Mouse (Mus musculus) intestine, embryonic 14.5 days (tissue): ENCODE measurements around the gene Rufy3. TPM values are rescaled to one million over a fixed set of nuclear protein-coding genes. Genes with fewer than 3 reads are reported as not detected.

ENCODE experiments used
- ATAC-seq: fragments of 200-750 bp; cut with Nextera tagmentation; replicated peaks from 2 replicates; pipeline ENCODE4 v1.8.0; 2017; ENCODE audit warnings: low read depth, moderate number of reproducible peaks, moderate TSS enrichment, moderate library complexity; ENCODE audit not compliant: low FRiP score, low TSS enrichment
- DNase-seq: peaks from one replicate; pipeline ENCODE4 v3.0.0-alpha.2; 2018; ENCODE audit warnings: low spot score
- H3K27ac ChIP-seq: fragments of 300-500 bp; sonication (generic); 2 replicates; pipeline ENCODE4 v1.5.1; 2014; ENCODE audit warnings: low read depth, mild to moderate bottlenecking, control low read depth
- H3K27me3 ChIP-seq: fragments of 300-500 bp; sonication (generic); replicated peaks from 2 replicates; pipeline ENCODE4 v1.6.1; 2014; ENCODE audit warnings: low read length, control low read depth; ENCODE audit not compliant: control insufficient read depth, insufficient read depth
- H3K36me3 ChIP-seq: fragments of 300-500 bp; sonication (generic); 2 replicates; pipeline ENCODE4 v1.6.1; 2014; ENCODE audit warnings: low read length, control low read depth; ENCODE audit not compliant: control insufficient read depth, insufficient read depth
- H3K4me1 ChIP-seq: fragments of 300-500 bp; sonication (generic); replicated peaks from 2 replicates; pipeline ENCODE4 v1.6.1; 2014; ENCODE audit warnings: low read length, control low read depth, mixed read lengths; ENCODE audit not compliant: control insufficient read depth, insufficient read depth
- H3K4me2 ChIP-seq: fragments of 300-500 bp; sonication (generic); 2 replicates; pipeline ENCODE4 v1.6.1; 2014; ENCODE audit warnings: low read length
- H3K4me3 ChIP-seq: fragments of 300-500 bp; sonication (generic); 2 replicates; pipeline ENCODE4 v1.5.1; 2014; ENCODE audit warnings: low read depth, low read length, control low read depth, mixed read lengths
- H3K9ac ChIP-seq: fragments of 300-500 bp; sonication (generic); 2 replicates; pipeline ENCODE4 v1.6.1; 2014; ENCODE audit warnings: mild to moderate bottlenecking, low read length
- H3K9me3 ChIP-seq: fragments of 300-500 bp; sonication (generic); 2 replicates; pipeline ENCODE4 v1.6.1; 2016; ENCODE audit warnings: low read length, control low read depth; ENCODE audit not compliant: control insufficient read depth
- WGBS: fragments of 180-500 bp; shearing (Covaris S2); extraction: QIAGEN DNeasy Blood & Tissue Kit; methylation state at CpG from one replicate; pipeline ENCODE4 v1.1.7; 2014; 5-methylcytosine and 5-hydroxymethylcytosine counted together
- polyA plus RNA-seq: library from polyadenylated mRNA; unstranded; fragments of >200 nt; fragmentation: Nextera tagmentation; extraction: Ambion mirVana; gene quantifications from 2 replicates; pipeline ENCODE4 v1.2.1, GENCODE M21; 2014

Rufy3 gene
- polyA plus RNA-seq, 1 experiment from 2014 or later: 23.4 TPM

- Histone ChIP-seq H3K27ac (no peak overlapping the region), H3K9ac (no peak overlapping the region), H3K4me1 (no peaks in the 10 kb centered on the region), H3K4me2 (no peak overlapping the region), H3K4me3 (no peak overlapping the region), H3K9me3 (no peaks in the 10 kb centered on the region), H3K36me3 (no peaks in the 10 kb centered on the region), H3K27me3 (no peaks in the 10 kb centered on the region)
- no peak for DNase-seq
- WGBS: 80% methylated on average over 3 of the region's 3 CpGs
- ATAC-seq: no peak
Measured at GRCm38 (mm10) chr5:88602713-88603112, 37.9 kb downstream of the Rufy3 start.

GRCm38 (mm10) chr5:88604046-88604445 lies 39.2 kb downstream of the Rufy3 start:
- no peak overlapping the region for H3K9ac ChIP-seq
- H3K4me2 ChIP-seq: no peak overlapping the region
- H3K27ac ChIP-seq: no peak overlapping the region
- ATAC-seq: no peak
- no peak overlapping the region for H3K4me3 ChIP-seq
- no peaks in the 10 kb centered on the region for H3K27me3 ChIP-seq
- DNase-seq: no peak
- no peaks in the 10 kb centered on the region for H3K36me3 ChIP-seq
- H3K4me1 ChIP-seq: no peaks in the 10 kb centered on the region
- no peaks in the 10 kb centered on the region for H3K9me3 ChIP-seq
- 94% methylated on average over 3 of the region's 3 CpGs for WGBS

GRCm38 (mm10) chr5:88604641-88605358 lies 40.0 kb downstream of the Rufy3 start:
- no peak for ATAC-seq
- H3K9ac ChIP-seq: no peak overlapping the region
- no peak overlapping the region for H3K4me3 ChIP-seq
- H3K4me1 ChIP-seq: no peaks in the 10 kb centered on the region
- no peak overlapping the region for H3K27ac ChIP-seq
- H3K9me3 ChIP-seq: no peaks in the 10 kb centered on the region
- H3K4me2 ChIP-seq: no peak overlapping the region
- H3K36me3 ChIP-seq: no peaks in the 10 kb centered on the region
- no peaks in the 10 kb centered on the region for H3K27me3 ChIP-seq
- no peak for DNase-seq
- WGBS: 92% methylated on average over 7 of the region's 7 CpGs

- WGBS: 92% methylated on average over 1 of the region's 1 CpGs
- no peak overlapping the region for H3K4me2 ChIP-seq
- no peaks in the 10 kb centered on the region for H3K4me1 ChIP-seq
- no peak for DNase-seq
- no peak overlapping the region for H3K9ac ChIP-seq
- no peak for ATAC-seq
- H3K36me3 ChIP-seq: peaks cover 34% of the 10 kb centered on the region
- no peaks in the 10 kb centered on the region for H3K9me3 ChIP-seq
- no peaks in the 10 kb centered on the region for H3K27me3 ChIP-seq
- H3K4me3 ChIP-seq: no peak overlapping the region
- no peak overlapping the region for H3K27ac ChIP-seq
Measured at GRCm38 (mm10) chr5:88614129-88614528, 49.3 kb downstream of the Rufy3 start.

GRCm38 (mm10) chr5:88616988-88617387 lies 52.1 kb downstream of the Rufy3 start:
- 79% methylated on average over 4 of the region's 4 CpGs for WGBS

DNA sequence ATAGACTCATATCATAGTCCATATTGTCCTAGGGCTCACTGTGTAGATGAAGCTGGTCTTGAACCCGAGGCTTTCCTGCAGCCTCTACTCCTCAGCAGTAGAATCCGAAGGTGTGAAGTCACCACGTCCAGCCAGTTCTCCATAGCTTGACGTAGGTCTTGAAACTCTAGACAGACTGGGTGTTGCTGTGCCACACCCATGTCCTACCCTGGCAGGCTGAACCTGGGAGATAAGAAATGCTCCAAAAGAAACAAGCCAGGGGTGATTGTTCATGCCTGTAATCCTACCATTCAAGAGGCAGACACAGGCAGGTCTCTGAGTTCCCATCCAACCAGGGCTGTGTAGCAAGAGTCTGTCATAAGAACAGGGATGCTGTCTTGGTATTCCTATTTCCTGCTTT lies 62.7 kb downstream of the Rufy3 start:
- H3K4me1 ChIP-seq: no peaks in the 10 kb centered on the region
- H3K9me3 ChIP-seq: no peaks in the 10 kb centered on the region
- no peaks in the 10 kb centered on the region for H3K27me3 ChIP-seq
- H3K4me3 ChIP-seq: no peak overlapping the region
- WGBS: 85% methylated on average over 4 of the region's 4 CpGs
- H3K36me3 ChIP-seq: peaks cover 29% of the 10 kb centered on the region
- ATAC-seq (no peak), DNase-seq (no peak)
- H3K27ac ChIP-seq: no peak overlapping the region
- no peak overlapping the region for H3K9ac ChIP-seq
- H3K4me2 ChIP-seq: no peak overlapping the region

More at GRCm38 (mm10) chr5:88616988-88617387, 52.1 kb downstream of the Rufy3 start:
- H3K27ac ChIP-seq: no peak overlapping the region
- no peak overlapping the region for H3K9ac ChIP-seq
- H3K9me3 ChIP-seq: no peaks in the 10 kb centered on the region
- H3K4me2 ChIP-seq: no peak overlapping the region
- no peaks in the 10 kb centered on the region for H3K27me3 ChIP-seq
- DNase-seq (no peak), ATAC-seq (no peak)
- no peaks in the 10 kb centered on the region for H3K4me1 ChIP-seq
- H3K36me3 ChIP-seq: peaks cover 46% of the 10 kb centered on the region
- H3K4me3 ChIP-seq: no peak overlapping the region

GRCm38 (mm10) chr5:88629125-88629524 lies 64.3 kb downstream of the Rufy3 start:
- Histone ChIP-seq H3K27me3 (no peaks in the 10 kb centered on the region), H3K4me2 (no peak overlapping the region), H3K4me1 (no peaks in the 10 kb centered on the region), H3K9ac (no peak overlapping the region), H3K9me3 (no peaks in the 10 kb centered on the region), H3K27ac (no peak overlapping the region), H3K4me3 (no peak overlapping the region), H3K36me3 (peaks cover 36% of the 10 kb centered on the region)
- 66% methylated on average over 11 of the region's 11 CpGs for WGBS
- no peak for DNase-seq
- ATAC-seq: no peak

- H3K27ac ChIP-seq: no peak overlapping the region
- H3K27me3 ChIP-seq: no peaks in the 10 kb centered on the region
- H3K4me1 ChIP-seq: no peaks in the 10 kb centered on the region
- no peak overlapping the region for H3K4me3 ChIP-seq
- ATAC-seq: no peak
- H3K36me3 ChIP-seq: peaks cover 44% of the 10 kb centered on the region
- H3K9me3 ChIP-seq: no peaks in the 10 kb centered on the region
- H3K4me2 ChIP-seq: no peak overlapping the region
- H3K9ac ChIP-seq: no peak overlapping the region
- DNase-seq: no peak
- 84% methylated on average over 8 of the region's 8 CpGs for WGBS
Measured at GRCm38 (mm10) chr5:88629987-88630386, 65.1 kb downstream of the Rufy3 start.

DNA sequence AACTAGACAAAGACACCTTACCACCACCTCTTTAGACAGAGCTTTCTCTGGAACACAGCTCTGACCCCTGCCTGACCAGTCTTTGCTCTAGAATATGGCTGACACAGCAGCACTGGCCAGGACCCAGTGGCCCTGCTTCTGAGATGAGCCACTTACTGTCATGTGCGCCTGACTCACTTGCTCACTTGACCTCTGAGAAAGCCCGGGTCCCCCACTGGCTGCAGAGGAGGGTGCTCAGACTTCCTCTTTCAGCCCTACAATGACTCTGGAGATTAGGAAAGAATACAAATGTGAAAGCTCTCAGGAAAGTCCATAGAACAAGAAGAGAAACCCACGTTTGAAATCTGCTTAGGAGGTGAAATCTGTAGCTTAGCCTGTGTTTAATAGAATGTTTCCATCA lies 66.0 kb downstream of the Rufy3 start:
- no peak for DNase-seq
- H3K9ac ChIP-seq: no peak overlapping the region
- peaks cover 50% of the 10 kb centered on the region for H3K36me3 ChIP-seq
- H3K27me3 ChIP-seq: no peaks in the 10 kb centered on the region
- no peak overlapping the region for H3K4me3 ChIP-seq
- ATAC-seq: no peak
- H3K4me2 ChIP-seq: no peak overlapping the region
- H3K27ac ChIP-seq: no peak overlapping the region
- no peaks in the 10 kb centered on the region for H3K4me1 ChIP-seq
- H3K9me3 ChIP-seq: no peaks in the 10 kb centered on the region
- WGBS: 63% methylated on average over 3 of the region's 3 CpGs
